Mouse (Mus musculus): Measurements from ENCODE around the gene Prl3d1.
"Not testable (repeated sequence)": the region's sequence is repeated elsewhere in the genome, so short reads cannot be mapped to it uniquely, and the experiment has no call there.

Gene Prl3d1

DNA sequence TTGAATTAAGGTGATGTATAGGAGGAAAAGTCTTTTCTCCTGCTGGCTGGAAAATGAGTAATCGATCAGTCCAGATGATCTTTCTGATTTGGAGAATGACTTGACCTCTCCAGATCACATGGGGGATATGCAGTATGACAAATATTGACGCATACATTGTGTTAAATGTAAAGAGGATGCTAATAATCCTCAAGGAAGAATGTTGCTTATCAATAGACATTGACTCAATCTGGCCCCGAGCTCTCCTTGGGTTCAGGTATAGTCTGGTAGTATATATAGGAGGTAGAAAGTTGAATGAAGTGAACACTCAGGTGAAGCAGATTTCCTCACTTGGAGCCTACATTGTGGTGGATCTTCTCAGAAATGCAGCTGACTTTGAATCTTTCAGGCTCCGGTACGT lies at the start of gene Prl3d1:
Gene Prl3d1 (plus strand): TSS at position 301 of the 400 bp plus-strand sequence.
- DNase-seq (ENCODE audit: low read depth), result not testable (repeated sequence)

DNA sequence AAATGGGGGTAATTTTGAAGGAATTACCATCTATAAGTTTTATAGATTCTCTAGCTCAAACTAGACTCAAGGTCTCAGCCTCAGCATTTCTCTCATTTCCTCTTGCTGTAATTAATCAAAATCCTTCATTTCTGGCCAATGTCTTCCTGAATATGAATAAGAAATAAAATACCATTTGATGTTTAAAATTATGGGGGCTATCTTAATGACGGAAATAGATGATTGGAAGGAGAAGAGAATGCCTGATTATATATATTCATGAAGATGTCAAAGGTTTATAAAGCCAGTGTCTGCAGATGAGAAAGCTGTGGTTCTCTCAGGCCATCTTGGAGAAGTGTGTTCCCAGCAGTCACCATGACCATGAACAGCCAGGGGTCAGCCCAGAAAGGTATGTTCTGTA lies 36.7 kb upstream of the Prl3d1 start, which contains the start of gene Prl:
Gene Prl (plus strand): TSS at position 301 of the 400 bp plus-strand sequence.
- no peak for DNase-seq (ENCODE audit: low read depth)

DNA sequence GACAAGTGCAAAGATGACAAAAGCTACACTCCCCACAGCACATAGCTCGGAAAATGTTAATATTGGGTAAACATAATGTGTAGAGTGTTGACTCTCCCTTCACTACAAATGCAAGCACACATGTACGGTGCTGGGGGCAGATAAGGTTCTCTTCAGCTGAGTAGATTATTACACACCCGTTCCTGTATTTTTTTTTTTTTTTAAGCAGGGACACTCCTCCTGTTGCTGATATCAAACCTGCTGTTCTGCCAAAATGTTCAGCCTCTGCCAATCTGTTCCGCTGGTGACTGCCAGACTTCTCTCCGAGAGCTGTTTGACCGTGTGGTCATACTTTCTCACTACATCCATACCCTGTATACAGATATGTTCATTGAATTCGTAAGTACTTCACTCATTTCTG lies 34.8 kb upstream of the Prl3d1 start:
- no peak for DNase-seq (ENCODE audit: low read depth)

DNA sequence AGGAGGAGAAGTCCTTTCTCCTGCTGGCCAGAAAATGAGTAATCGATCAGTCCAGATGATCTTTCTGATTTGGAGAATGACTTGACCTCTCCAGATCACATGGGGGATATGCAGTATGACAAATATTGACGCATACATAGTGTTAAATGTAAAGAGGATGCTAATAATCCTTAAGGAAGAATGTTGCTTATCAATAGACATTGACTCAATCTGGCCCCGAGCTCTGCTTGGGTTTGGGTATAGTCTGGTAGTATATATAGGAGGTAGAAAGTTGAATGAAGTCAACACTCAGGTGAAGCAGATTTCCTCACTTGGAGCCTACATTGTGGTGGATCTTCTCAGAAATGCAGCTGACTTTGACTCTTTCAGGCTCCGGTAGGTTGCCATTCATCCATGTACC lies 27.4 kb downstream of the Prl3d1 start, which contains the start of gene Prl3d2:
Gene Prl3d2 (plus strand): TSS at position 301 of the 400 bp plus-strand sequence.
- DNase-seq (ENCODE audit: low read depth), result not testable (repeated sequence)

DNA sequence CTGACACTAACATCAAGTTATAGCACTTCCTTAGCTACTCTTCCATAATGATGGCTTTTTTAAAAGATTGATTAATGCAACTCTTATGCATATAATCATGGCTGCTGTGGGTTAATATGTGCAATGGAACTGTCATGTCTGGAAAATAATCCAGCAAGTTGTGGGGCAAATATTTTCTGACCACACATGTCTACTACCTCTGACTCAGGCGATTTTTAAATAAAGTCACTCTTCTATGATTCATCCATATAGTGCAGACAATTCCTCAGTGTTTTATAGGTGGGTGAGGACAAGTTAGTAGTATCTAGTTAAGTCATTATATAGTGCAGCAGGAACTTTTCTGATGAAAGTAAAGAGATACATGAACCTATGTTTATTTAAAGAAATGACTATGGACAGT lies 54.3 kb downstream of the Prl3d1 start:
- no peak for DNase-seq (ENCODE audit: low read depth)

Measured in 416B (cell line).